33 mouse cellular contexts compared by ENCODE assay signal in genomic region chr3:57975379-57975778, GRCm38 (mm10).
DNase-seq lines count a peak whose midpoint lies in the region; ATAC-seq and TF ChIP-seq lines count a peak whose summit lies in the region.
"Had no signal": no experiment of that assay in that cellular context is flagged by ENCODE, and none has a peak within 500 bp of the region (broad histone marks: within the 10 kb centered on the region; RNA-seq: fewer than 3 reads in every experiment).

No protein-coding gene starts in this region.

- peaks cover 11% of the 10 kb centered on the region for H3K4me1 ChIP-seq in kidney, embryonic 14.5 days (ENCODE audit: control insufficient read depth, insufficient read depth, low read length)
- peaks cover 0 to 15% of the 10 kb centered on the region in 2 experiments; a peak in 2 of 4 replicates for H3K4me1 ChIP-seq in CH12.LX (ENCODE audit: control insufficient read depth in 1 of 2, insufficient read depth in 2 of 2)
- H3K4me1 ChIP-seq in embryonic facial prominence, embryonic 14.5 days (ENCODE audit: control insufficient read depth, insufficient read depth, low read length), result peaks cover 35% of the 10 kb centered on the region
- no peaks in the 10 kb centered on the region for H3K4me1 ChIP-seq in lung, adult 2 months (ENCODE audit: control insufficient read depth, insufficient read depth, low read length)
- H3K4me1 ChIP-seq: hindbrain, embryonic 15.5 days; neural tube, embryonic 12.5 days; stomach, embryonic 15.5 days had no signal

- TF ChIP-seq RAD21 in CH12.LX (IDR thresholded peaks at IDR 0.05; ENCODE audit: low read depth, low read length), result peak; percentile 61

- H3K79me2 ChIP-seq in CH12.LX (replicated peaks; ENCODE audit: control insufficient read depth, extremely low read depth, insufficient read depth, poor library complexity, severe bottlenecking), result no peaks in the 10 kb centered on the region

- TF ChIP-seq EP300 in CH12.LX (IDR thresholded peaks at IDR 0.05; ENCODE audit: low read length), result no peak

- no peak for DNase-seq in kidney, adult 11 months
- peak; percentile 7 for DNase-seq in A20 (ENCODE audit: low read depth, low spot score)
- DNase-seq in CH12.LX (ENCODE audit: extremely low read depth), result peak; percentile 52
- peak; percentile 23 for DNase-seq in embryonic facial prominence, embryonic 14.5 days (ENCODE audit: low spot score)
- DNase-seq in spleen, postnatal 14 days (ENCODE audit: low spot score in 2 of 2), result no peak
- DNase-seq in lung, adult 2 months, result no peak
- DNase-seq in right cerebral cortex, postnatal 14 days, result no peak
- DNase-seq: adrenal gland, postnatal 14 days; cerebellum, adult 11 months; cerebellum, adult 9-10 months; embryo, embryonic 11 days; forebrain, postnatal 0 days; heart, adult 18-20 months; heart, postnatal 10 days; kidney, adult 8-10 months; layer of hippocampus, postnatal 36 days; lung, embryonic 14.5 days; right cerebral cortex, adult 18-20 months; thymus, postnatal 14 days had no signal

- H3K4me2 ChIP-seq in kidney, embryonic 14.5 days (replicated peaks; ENCODE audit: low read depth, low read length), result no peak overlapping the region
- no peak overlapping the region for H3K4me2 ChIP-seq in CH12.LX (ENCODE audit: insufficient read depth, low read depth, poor library complexity, severe bottlenecking)
- H3K4me2 ChIP-seq in embryonic facial prominence, embryonic 14.5 days (ENCODE audit: low read depth, low read length), result no peak overlapping the region
- H3K4me2 ChIP-seq: embryonic facial prominence, embryonic 15.5 days; forebrain, embryonic 12.5 days; heart, embryonic 13.5 days; hindbrain, embryonic 15.5 days; limb, embryonic 15.5 days; lung, embryonic 14.5 days; neural tube, embryonic 12.5 days; stomach, embryonic 15.5 days had no signal

- H3K4me3 ChIP-seq in kidney, embryonic 14.5 days (ENCODE audit: low read length), result no peak overlapping the region
- no peak overlapping the region for H3K4me3 ChIP-seq in CH12.LX (replicated peaks in 1 of 3; ENCODE audit: low read depth in 2 of 3, low read length in 2 of 3, poor library complexity in 1 of 3)
- H3K4me3 ChIP-seq in embryonic facial prominence, embryonic 14.5 days (ENCODE audit: low read depth, low read length), result no peak overlapping the region
- no peak overlapping the region for H3K4me3 ChIP-seq in lung, adult 2 months (replicated peaks; ENCODE audit: extremely low read depth, low read depth, low read length)
- H3K4me3 ChIP-seq: embryonic facial prominence, embryonic 15.5 days; forebrain, embryonic 12.5 days; heart, embryonic 13.5 days; hindbrain, embryonic 10.5 days; hindbrain, embryonic 15.5 days; limb, embryonic 10.5 days; limb, embryonic 15.5 days; midbrain, embryonic 10.5 days; myocyte; neural tube, embryonic 12.5 days; stomach, embryonic 15.5 days had no signal

- H3K27ac ChIP-seq in kidney, embryonic 14.5 days (ENCODE audit: low read depth, low read length), result no peak overlapping the region
- no peak overlapping the region for H3K27ac ChIP-seq in CH12.LX (ENCODE audit: insufficient read depth, low read depth)
- no peak overlapping the region for H3K27ac ChIP-seq in embryonic facial prominence, embryonic 14.5 days (replicated peaks; ENCODE audit: low read depth, low read length)
- H3K27ac ChIP-seq: embryonic facial prominence, embryonic 15.5 days; forebrain, embryonic 12.5 days; heart, embryonic 13.5 days; hindbrain, embryonic 10.5 days; hindbrain, embryonic 15.5 days; limb, embryonic 10.5 days; limb, embryonic 15.5 days; liver, embryonic 14.5 days; midbrain, embryonic 10.5 days; neural tube, embryonic 12.5 days; stomach, embryonic 15.5 days had no signal

- no peaks in the 10 kb centered on the region for H3K9me3 ChIP-seq in kidney, embryonic 14.5 days (ENCODE audit: control insufficient read depth, low read length)
- no peaks in the 10 kb centered on the region for H3K9me3 ChIP-seq in CH12.LX (replicated peaks; ENCODE audit: low read length)
- H3K9me3 ChIP-seq in embryonic facial prominence, embryonic 14.5 days (ENCODE audit: control insufficient read depth, low read length), result no peaks in the 10 kb centered on the region
- H3K9me3 ChIP-seq: embryonic facial prominence, embryonic 15.5 days; forebrain, embryonic 12.5 days; G1E; heart, embryonic 13.5 days; hindbrain, embryonic 10.5 days; hindbrain, embryonic 15.5 days; limb, embryonic 10.5 days; limb, embryonic 15.5 days; midbrain, embryonic 10.5 days; neural tube, embryonic 12.5 days; stomach, embryonic 15.5 days had no signal

- in situ Hi-C loops in CH12.LX (cut with MboI; ENCODE audit: low pct_ligation_motif_present, low pct_unique_long_range_greater_than_20kb, low sequenced_read_pairs), result no loop called here

- dilution Hi-C loops in CH12.LX (cut with MboI; ENCODE audit: extremely low pct_ligation_motif_present, extremely low pct_unique_long_range_greater_than_20kb, low sequenced_read_pairs), result no loop called here

- WGBS in kidney, embryonic 14.5 days, result 39% methylated on average over 5 of the region's 5 CpGs
- WGBS in embryonic facial prominence, embryonic 14.5 days, result 43% methylated on average over 5 of the region's 5 CpGs
- WGBS in lung, adult 2 months, result 51% methylated on average over 5 of the region's 5 CpGs

- no peak for TF ChIP-seq POLR2A in CH12.LX (IDR thresholded peaks at IDR 0.05; ENCODE audit: low read depth, low read length)
- TF ChIP-seq POLR2A in lung, adult 2 months (IDR thresholded peaks at IDR 0.05; ENCODE audit: borderline replicate concordance, extremely low read depth, low read depth, low read length), result no peak

- no peak overlapping the region for H3K9ac ChIP-seq in kidney, embryonic 14.5 days (ENCODE audit: low read depth, low read length)
- no peak overlapping the region for H3K9ac ChIP-seq in CH12.LX (ENCODE audit: insufficient read depth, low read depth)
- no peak overlapping the region for H3K9ac ChIP-seq in embryonic facial prominence, embryonic 14.5 days (ENCODE audit: low read depth, low read length)
- H3K9ac ChIP-seq: embryonic facial prominence, embryonic 15.5 days; forebrain, embryonic 12.5 days; forebrain, postnatal 0 days; heart, embryonic 13.5 days; hindbrain, embryonic 15.5 days; limb, embryonic 15.5 days; liver, embryonic 14.5 days; lung, embryonic 14.5 days; neural tube, embryonic 12.5 days; stomach, embryonic 15.5 days had no signal

- H3K27me3 ChIP-seq in kidney, embryonic 14.5 days (ENCODE audit: control insufficient read depth, insufficient read depth, low read length), result no peaks in the 10 kb centered on the region
- no peaks in the 10 kb centered on the region for H3K27me3 ChIP-seq in CH12.LX (replicated peaks)
- H3K27me3 ChIP-seq in embryonic facial prominence, embryonic 14.5 days (replicated peaks; ENCODE audit: control insufficient read depth, insufficient read depth, low read length), result no peaks in the 10 kb centered on the region
- H3K27me3 ChIP-seq: embryonic facial prominence, embryonic 15.5 days; forebrain, embryonic 12.5 days; heart, embryonic 13.5 days; hindbrain, embryonic 15.5 days; limb, embryonic 15.5 days; neural tube, embryonic 12.5 days; stomach, embryonic 15.5 days had no signal

- ATAC-seq in kidney, embryonic 14.5 days (ENCODE audit: low FRiP score, low TSS enrichment), result peak; percentile 81
- ATAC-seq in embryonic facial prominence, embryonic 14.5 days (ENCODE audit: low read depth), result 0 out of 2 replicates have a peak, but pooled peaks have one; percentile 45
- ATAC-seq: forebrain, postnatal 0 days had no signal

- TF ChIP-seq CTCF in CH12.LX (conservative IDR thresholded peaks at IDR 0.05 in 1 of 2, IDR thresholded peaks at IDR 0.05 in 1 of 2; ENCODE audit: low read depth in 2 of 2, low read length in 2 of 2), result peak; percentile 3 to 59; a peak in 2 of 4 replicates
- TF ChIP-seq CTCF in lung, adult 2 months (IDR thresholded peaks at IDR 0.05; ENCODE audit: insufficient read depth, low read length), result no peak

- H3K36me3 ChIP-seq in kidney, embryonic 14.5 days (ENCODE audit: control insufficient read depth, insufficient read depth, low read length), result no peaks in the 10 kb centered on the region
- no peaks in the 10 kb centered on the region for H3K36me3 ChIP-seq in CH12.LX (replicated peaks in 1 of 2; ENCODE audit: control insufficient read depth in 1 of 2, insufficient read depth in 1 of 2, low read length in 1 of 2)
- H3K36me3 ChIP-seq in embryonic facial prominence, embryonic 14.5 days (ENCODE audit: control insufficient read depth, insufficient read depth, low read length), result no peaks in the 10 kb centered on the region
- H3K36me3 ChIP-seq: embryonic facial prominence, embryonic 15.5 days; forebrain, embryonic 12.5 days; G1E; heart, embryonic 13.5 days; hindbrain, embryonic 10.5 days; hindbrain, embryonic 15.5 days; limb, embryonic 10.5 days; limb, embryonic 15.5 days; midbrain, embryonic 10.5 days; neural tube, embryonic 12.5 days; stomach, embryonic 15.5 days had no signal

TF ChIP-seq in CH12.LX, 34 proteins besides CTCF, POLR2A, EP300 and RAD21:
- no peak for TF ChIP-seq CHD2 (IDR thresholded peaks at IDR 0.05; ENCODE audit: low read length)
- TF ChIP-seq BHLHE40 (IDR thresholded peaks at IDR 0.05; ENCODE audit: low read depth, low read length), result no peak
- peak; percentile 70 for TF ChIP-seq MEF2A (IDR thresholded peaks at IDR 0.05; ENCODE audit: borderline replicate concordance, low read depth, low read length)
- peak; percentile 74 for TF ChIP-seq SMC3 (IDR thresholded peaks at IDR 0.05; ENCODE audit: low read depth, low read length)
- TF ChIP-seq SIN3A (IDR thresholded peaks at IDR 0.05; ENCODE audit: low read length), result no peak
- no peak for TF ChIP-seq PAX5 (IDR thresholded peaks at IDR 0.05; ENCODE audit: low read length)
- no peak for TF ChIP-seq RCOR1 (conservative IDR thresholded peaks at IDR 0.05; ENCODE audit: low read depth, low read length)
- no peak for TF ChIP-seq ZNF384 (IDR thresholded peaks at IDR 0.05; ENCODE audit: low read depth, low read length)
- TF ChIP-seq JUN (IDR thresholded peaks at IDR 0.05; ENCODE audit: insufficient read depth, low read depth, low read length), result no peak
- TF ChIP-seq KAT2A (IDR thresholded peaks at IDR 0.05; ENCODE audit: insufficient replicate concordance, low read length), result no peak

Comparison
In these comparisons a context has a peak if more than half of its experiments do, and no peak if none do; other contexts are left out.
1. DNase-seq: peak in A20 (single experiment), CH12.LX (single experiment) and embryonic facial prominence, embryonic 14.5 days (single experiment); none in kidney, adult 11 months (single experiment), spleen, postnatal 14 days (0 of 2), lung, adult 2 months (single experiment) and right cerebral cortex, postnatal 14 days (single experiment).